Mouse (Mus musculus): ENCODE measurements around the gene A830005F24Rik.

Gene A830005F24Rik

GRCm38 (mm10) chr13:48544867-48545266, 31.5 kb downstream of the A830005F24Rik start:
- no peak for DNase-seq (ENCODE audit: low spot score in 2 of 2)

GRCm38 (mm10) chr13:48545476-48546281, 32.3 kb downstream of the A830005F24Rik start:
- peak; percentile 92 to 93 for DNase-seq (ENCODE audit: low spot score in 2 of 2)

- peak; percentile 99 to 100 for DNase-seq (ENCODE audit: low spot score in 2 of 2)
Observed at GRCm38 (mm10) chr13:48546330-48546917, 33.1 kb downstream of the A830005F24Rik start.

GRCm38 (mm10) chr13:48547623-48548022, 34.3 kb downstream of the A830005F24Rik start:
- no peak for DNase-seq (ENCODE audit: low spot score in 2 of 2)

GRCm38 (mm10) chr13:48548296-48548695, 34.9 kb downstream of the A830005F24Rik start:
- DNase-seq (ENCODE audit: low spot score in 2 of 2): no peak

GRCm38 (mm10) chr13:48552181-48553090, 39.1 kb downstream of the A830005F24Rik start:
- peak; percentile 88 to 91 for DNase-seq (ENCODE audit: low spot score in 2 of 2)

- no peak for DNase-seq (ENCODE audit: low spot score in 2 of 2)
Observed at GRCm38 (mm10) chr13:48553511-48553910, 40.1 kb downstream of the A830005F24Rik start.

GRCm38 (mm10) chr13:48554552-48554951, 41.2 kb downstream of the A830005F24Rik start:
- DNase-seq (ENCODE audit: low spot score in 2 of 2): no peak

GRCm38 (mm10) chr13:48555976-48556375, 42.6 kb downstream of the A830005F24Rik start:
- no peak for DNase-seq (ENCODE audit: low spot score in 2 of 2)

- no peak for DNase-seq (ENCODE audit: low spot score in 2 of 2)
Observed at GRCm38 (mm10) chr13:48561481-48561880, 48.1 kb downstream of the A830005F24Rik start.

- DNase-seq (ENCODE audit: low spot score in 2 of 2): no peak
Observed at GRCm38 (mm10) chr13:48562336-48562735, 49.0 kb downstream of the A830005F24Rik start.

Measured in right cerebral cortex, postnatal 36 days (tissue).